Mouse (Mus musculus): ENCODE measurements around the gene Pik3c2g.

Gene Pik3c2g

GRCm38 (mm10) chr6:139841272-139841671 is 254.3 kb downstream of the Pik3c2g start:
- DNase-seq (ENCODE audit: low spot score in 2 of 2), result no peak

GRCm38 (mm10) chr6:139842626-139843025 is 255.6 kb downstream of the Pik3c2g start:
- no peak for DNase-seq (ENCODE audit: low spot score in 2 of 2)

GRCm38 (mm10) chr6:139843531-139843930 is 256.5 kb downstream of the Pik3c2g start:
- DNase-seq (ENCODE audit: low spot score in 2 of 2), result no peak

GRCm38 (mm10) chr6:139846889-139847544 is 260.0 kb downstream of the Pik3c2g start:
- DNase-seq (ENCODE audit: low spot score in 2 of 2), result no peak

- no peak for DNase-seq (ENCODE audit: low spot score in 2 of 2)
Measured at GRCm38 (mm10) chr6:139849931-139850330, 262.9 kb downstream of the Pik3c2g start.

- no peak for DNase-seq (ENCODE audit: low spot score in 2 of 2)
Measured at GRCm38 (mm10) chr6:139851705-139852603, 264.9 kb downstream of the Pik3c2g start.

- DNase-seq (ENCODE audit: low spot score in 2 of 2), result no peak
Measured at GRCm38 (mm10) chr6:139852836-139853235, 265.8 kb downstream of the Pik3c2g start.

GRCm38 (mm10) chr6:139860141-139860540 is 273.1 kb downstream of the Pik3c2g start:
- DNase-seq (ENCODE audit: low spot score in 2 of 2), result no peak

- no peak for DNase-seq (ENCODE audit: low spot score in 2 of 2)
Measured at GRCm38 (mm10) chr6:139861534-139861933, 274.5 kb downstream of the Pik3c2g start.

GRCm38 (mm10) chr6:139865059-139865673 is 278.1 kb downstream of the Pik3c2g start:
- DNase-seq (ENCODE audit: low spot score in 2 of 2), result no peak

- peak; percentile 65 to 66 for DNase-seq (ENCODE audit: low spot score in 2 of 2)
Measured at GRCm38 (mm10) chr6:139874418-139875176, 287.6 kb downstream of the Pik3c2g start.

- DNase-seq (ENCODE audit: low spot score in 2 of 2), result no peak
Measured at GRCm38 (mm10) chr6:139876691-139877090, 289.7 kb downstream of the Pik3c2g start.

GRCm38 (mm10) chr6:139877476-139878361 is 290.7 kb downstream of the Pik3c2g start:
- DNase-seq (ENCODE audit: low spot score in 2 of 2), result no peak

GRCm38 (mm10) chr6:139878362-139878696 is 291.3 kb downstream of the Pik3c2g start:
- peak in 1 of 2 experiments; percentile 7 for DNase-seq (ENCODE audit: low spot score in 2 of 2)

GRCm38 (mm10) chr6:139882076-139882475 is 295.1 kb downstream of the Pik3c2g start:
- DNase-seq (ENCODE audit: low spot score in 2 of 2), result no peak

- DNase-seq (ENCODE audit: low spot score in 2 of 2), result no peak
Measured at GRCm38 (mm10) chr6:139887175-139887574, 300.2 kb downstream of the Pik3c2g start.

- no peak for DNase-seq (ENCODE audit: low spot score in 2 of 2)
Measured at GRCm38 (mm10) chr6:139895637-139896036, 308.6 kb downstream of the Pik3c2g start.

GRCm38 (mm10) chr6:139899630-139900151 is 312.7 kb downstream of the Pik3c2g start:
- no peak for DNase-seq (ENCODE audit: low spot score in 2 of 2)

- no peak for DNase-seq (ENCODE audit: low spot score in 2 of 2)
Measured at GRCm38 (mm10) chr6:139901801-139902200, 314.8 kb downstream of the Pik3c2g start.

GRCm38 (mm10) chr6:139907138-139907537 is 320.1 kb downstream of the Pik3c2g start:
- DNase-seq (ENCODE audit: low spot score in 2 of 2), result no peak
